Mouse (Mus musculus): ENCODE data around the gene Olfr564. TPM values are rescaled to one million over a fixed set of nuclear protein-coding genes. Genes with fewer than 3 reads are reported as not detected.

The Olfr564 gene
- not detected in 2 replicates for polyA plus RNA-seq (2014; fragmentation: Nextera tagmentation; extraction: Ambion mirVana)

GRCm38 (mm10) chr7:102803180-102803579 lies at the start of gene Olfr564:
Gene Olfr564 (plus strand): TSS chr7:102803480.
- H3K9me3 ChIP-seq (ENCODE audit: control insufficient read depth, low read depth, low read length) = no peaks in the 10 kb centered on the region
- no peaks in the 10 kb centered on the region for H3K36me3 ChIP-seq (ENCODE audit: control insufficient read depth, insufficient read depth, low read length)
- H3K4me2 ChIP-seq (replicated peaks; ENCODE audit: low read depth, low read length) = no peak within 1 kb of the TSS
- H3K4me3 ChIP-seq (ENCODE audit: low read depth, low read length) = no peak within 1 kb of the TSS
- H3K27ac ChIP-seq (ENCODE audit: low read length) = no peak within 1 kb of the TSS
- no peak for ATAC-seq (ENCODE audit: insufficient number of reproducible peaks, insufficient read depth, low FRiP score, low read depth)
- H3K27me3 ChIP-seq (ENCODE audit: control insufficient read depth, insufficient read depth, low read length) = no peaks in the 10 kb centered on the region
- no peaks in the 10 kb centered on the region for H3K4me1 ChIP-seq (ENCODE audit: control insufficient read depth, insufficient read depth, low read length)
- H3K9ac ChIP-seq (replicated peaks; ENCODE audit: low read depth, low read length) = no peak within 1 kb of the TSS

GRCm38 (mm10) chr7:102759266-102759665 lies 44.0 kb upstream of the Olfr564 start, which contains the start of the genes Olfr560 and Olfr78:
Gene Olfr560 (minus strand): TSS chr7:102759366.
Gene Olfr78 (minus strand): TSS chr7:102759471.
- H3K9ac ChIP-seq (replicated peaks; ENCODE audit: low read depth, low read length) = no peak within 1 kb of the TSS
- H3K4me3 ChIP-seq (ENCODE audit: low read depth, low read length) = no peak within 1 kb of the TSS
- 63% methylated on average over 4 of the region's 4 CpGs for WGBS
- H3K9me3 ChIP-seq (ENCODE audit: control insufficient read depth, low read depth, low read length) = no peaks in the 10 kb centered on the region
- no peak within 1 kb of the TSS for H3K27ac ChIP-seq (ENCODE audit: low read length)
- no peaks in the 10 kb centered on the region for H3K27me3 ChIP-seq (ENCODE audit: control insufficient read depth, insufficient read depth, low read length)
- no peak for ATAC-seq (ENCODE audit: insufficient number of reproducible peaks, insufficient read depth, low FRiP score, low read depth)
- no peaks in the 10 kb centered on the region for H3K36me3 ChIP-seq (ENCODE audit: control insufficient read depth, insufficient read depth, low read length)
- H3K4me1 ChIP-seq (ENCODE audit: control insufficient read depth, insufficient read depth, low read length) = no peaks in the 10 kb centered on the region
- no peak within 1 kb of the TSS for H3K4me2 ChIP-seq (replicated peaks; ENCODE audit: low read depth, low read length)

- no peaks in the 10 kb centered on the region for H3K9me3 ChIP-seq (ENCODE audit: control insufficient read depth, low read depth, low read length)
- 83% methylated on average over 2 of the region's 2 CpGs for WGBS
- no peak within 1 kb of the TSS for H3K27ac ChIP-seq (ENCODE audit: low read length)
- no peaks in the 10 kb centered on the region for H3K4me1 ChIP-seq (ENCODE audit: control insufficient read depth, insufficient read depth, low read length)
- no peak within 1 kb of the TSS for H3K4me2 ChIP-seq (replicated peaks; ENCODE audit: low read depth, low read length)
- no peak for ATAC-seq (ENCODE audit: insufficient number of reproducible peaks, insufficient read depth, low FRiP score, low read depth)
- H3K36me3 ChIP-seq (ENCODE audit: control insufficient read depth, insufficient read depth, low read length) = no peaks in the 10 kb centered on the region
- H3K27me3 ChIP-seq (ENCODE audit: control insufficient read depth, insufficient read depth, low read length) = no peaks in the 10 kb centered on the region
- no peak within 1 kb of the TSS for H3K9ac ChIP-seq (replicated peaks; ENCODE audit: low read depth, low read length)
- no peak within 1 kb of the TSS for H3K4me3 ChIP-seq (ENCODE audit: low read depth, low read length)
Measured at GRCm38 (mm10) chr7:102770921-102771320, 32.4 kb upstream of the Olfr564 start, which contains the start of gene Olfr561. Gene Olfr561 (plus strand): TSS chr7:102771221.

Other genes starting within 250 kb of the Olfr564 start
- 0.97 and 2.1 TPM in 2 replicates for gene Trim21, start 238.0 kb upstream of the Olfr564 start, polyA plus RNA-seq (2014; fragmentation: Nextera tagmentation; extraction: Ambion mirVana)
- gene Olfr550, start 232.0 kb upstream of the Olfr564 start, polyA plus RNA-seq (2014; fragmentation: Nextera tagmentation; extraction: Ambion mirVana) = not detected in 2 replicates
- not detected in 2 replicates for gene Olfr551, start 211.6 kb upstream of the Olfr564 start, polyA plus RNA-seq (2014; fragmentation: Nextera tagmentation; extraction: Ambion mirVana)
- not detected in 2 replicates for gene Olfr552, start 205.7 kb upstream of the Olfr564 start, polyA plus RNA-seq (2014; fragmentation: Nextera tagmentation; extraction: Ambion mirVana)
- gene Olfr553, start 185.3 kb upstream of the Olfr564 start, polyA plus RNA-seq (2014; fragmentation: Nextera tagmentation; extraction: Ambion mirVana) = not detected in 2 replicates
- not detected in 2 replicates for gene Olfr554, start 165.0 kb upstream of the Olfr564 start, polyA plus RNA-seq (2014; fragmentation: Nextera tagmentation; extraction: Ambion mirVana)
- not detected in 2 replicates for gene Olfr555, start 144.7 kb upstream of the Olfr564 start, polyA plus RNA-seq (2014; fragmentation: Nextera tagmentation; extraction: Ambion mirVana)
- not detected in 2 replicates for gene Olfr556, start 138.6 kb upstream of the Olfr564 start, polyA plus RNA-seq (2014; fragmentation: Nextera tagmentation; extraction: Ambion mirVana)
- 17.0 and 22.1 TPM in 2 replicates for gene Trim68, start 116.2 kb upstream of the Olfr564 start, polyA plus RNA-seq (2014; fragmentation: Nextera tagmentation; extraction: Ambion mirVana)
- gene Olfr557, start 107.6 kb upstream of the Olfr564 start, polyA plus RNA-seq (2014; fragmentation: Nextera tagmentation; extraction: Ambion mirVana) = not detected in 2 replicates
- 0.13 and 0.17 TPM in 2 replicates for gene Olfr558, start 101.3 kb upstream of the Olfr564 start, polyA plus RNA-seq (2014; fragmentation: Nextera tagmentation; extraction: Ambion mirVana)
- gene Olfr33, start 84.4 kb upstream of the Olfr564 start, polyA plus RNA-seq (2014; fragmentation: Nextera tagmentation; extraction: Ambion mirVana) = not detected in 2 replicates
- not detected in 2 replicates for gene Olfr559, start 76.0 kb upstream of the Olfr564 start, polyA plus RNA-seq (2014; fragmentation: Nextera tagmentation; extraction: Ambion mirVana)
- gene Olfr560, start 44.1 kb upstream of the Olfr564 start, polyA plus RNA-seq (2014; fragmentation: Nextera tagmentation; extraction: Ambion mirVana) = not detected in 2 replicates
- 0.18 and 0.49 TPM in 2 replicates for gene Olfr78, start 44.0 kb upstream of the Olfr564 start, polyA plus RNA-seq (2014; fragmentation: Nextera tagmentation; extraction: Ambion mirVana)
- gene Olfr561, start 32.3 kb upstream of the Olfr564 start, polyA plus RNA-seq (2014; fragmentation: Nextera tagmentation; extraction: Ambion mirVana) = not detected in 2 replicates
- gene Olfr566, start 55.3 kb downstream of the Olfr564 start, polyA plus RNA-seq (2014; fragmentation: Nextera tagmentation; extraction: Ambion mirVana) = not detected in 2 replicates
- not detected in 2 replicates for gene Olfr568, start 73.6 kb downstream of the Olfr564 start, polyA plus RNA-seq (2014; fragmentation: Nextera tagmentation; extraction: Ambion mirVana)
- gene Olfr569, start 87.4 kb downstream of the Olfr564 start, polyA plus RNA-seq (2014; fragmentation: Nextera tagmentation; extraction: Ambion mirVana) = not detected in 2 replicates
- not detected in 2 replicates for gene Olfr570, start 91.1 kb downstream of the Olfr564 start, polyA plus RNA-seq (2014; fragmentation: Nextera tagmentation; extraction: Ambion mirVana)
- gene Olfr571, start 114.1 kb downstream of the Olfr564 start, polyA plus RNA-seq (2014; fragmentation: Nextera tagmentation; extraction: Ambion mirVana) = not detected in 2 replicates
- gene Olfr572, start 120.9 kb downstream of the Olfr564 start, polyA plus RNA-seq (2014; fragmentation: Nextera tagmentation; extraction: Ambion mirVana) = not detected in 2 replicates
- gene Olfr573-ps1, start 139.1 kb downstream of the Olfr564 start, polyA plus RNA-seq (2014; fragmentation: Nextera tagmentation; extraction: Ambion mirVana) = not detected in 2 replicates
- gene Olfr574, start 145.0 kb downstream of the Olfr564 start, polyA plus RNA-seq (2014; fragmentation: Nextera tagmentation; extraction: Ambion mirVana) = not detected in 2 replicates
- not detected in 2 replicates for gene Olfr575, start 155.3 kb downstream of the Olfr564 start, polyA plus RNA-seq (2014; fragmentation: Nextera tagmentation; extraction: Ambion mirVana)
- gene Olfr576, start 159.2 kb downstream of the Olfr564 start, polyA plus RNA-seq (2014; fragmentation: Nextera tagmentation; extraction: Ambion mirVana) = not detected in 2 replicates
- gene Olfr577, start 172.5 kb downstream of the Olfr564 start, polyA plus RNA-seq (2014; fragmentation: Nextera tagmentation; extraction: Ambion mirVana) = not detected in 2 replicates
- gene Olfr578, start 185.8 kb downstream of the Olfr564 start, polyA plus RNA-seq (2014; fragmentation: Nextera tagmentation; extraction: Ambion mirVana) = not detected in 2 replicates
- not detected in 2 replicates for gene Olfr582, start 234.5 kb downstream of the Olfr564 start, polyA plus RNA-seq (2014; fragmentation: Nextera tagmentation; extraction: Ambion mirVana)
- gene Olfr583, start 247.8 kb downstream of the Olfr564 start, polyA plus RNA-seq (2014; fragmentation: Nextera tagmentation; extraction: Ambion mirVana) = not detected in 2 replicates